8 mouse cellular contexts compared by ENCODE assay signal in genomic region chr5:135877831-135878231, GRCm38 (mm10). TPM values are rescaled to one million over a fixed set of nuclear protein-coding genes. Genes with fewer than 3 reads are reported as not detected.
A peak's percentile ranks its signal among the peaks of the same experiment; 100 is the strongest.
DNase-seq lines count a peak whose midpoint lies in the region; ATAC-seq and TF ChIP-seq lines count a peak whose summit lies in the region.

No protein-coding gene starts in this region.

- no peaks in the 10 kb centered on the region for H3K9me3 ChIP-seq in erythroblast, embryonic 14.5 days (ENCODE audit: control insufficient read depth, low read length)
- no peaks in the 10 kb centered on the region for H3K9me3 ChIP-seq in stomach, postnatal 0 days (ENCODE audit: control insufficient read depth, low read length)

- peak; percentile 68 for DNase-seq in adrenal gland, postnatal 10 days
- DNase-seq in fibroblast of lung, adult 2 months (ENCODE audit: low read depth) = peak; percentile 51
- DNase-seq in heart, postnatal 25 days (ENCODE audit: low spot score) = peak; percentile 52
- DNase-seq in kidney, postnatal 4 days = peak; percentile 61 to 76
- peak; percentile 53 for DNase-seq in stomach, postnatal 0 days (ENCODE audit: low spot score)

- intact Hi-C loops in heart, postnatal 25 days (cut with DNase I) = loop anchor here (5.0 kb wide), 1 partner anchor 184 kb away; no protein-coding TSS in a partner anchor

- peak overlapping the region; percentile 63 for H3K27ac ChIP-seq in stomach, postnatal 0 days (replicated peaks)

- TF ChIP-seq CTCF in stomach, postnatal 0 days (IDR thresholded peaks at IDR 0.05; ENCODE audit: low read depth) = peak; percentile 78

- TF ChIP-seq EP300 in stomach, postnatal 0 days (optimal IDR thresholded peaks at IDR 0.05) = no peak

- H3K4me1 ChIP-seq in erythroblast, embryonic 14.5 days (ENCODE audit: control insufficient read depth) = peaks cover 8% of the 10 kb centered on the region
- H3K4me1 ChIP-seq in stomach, postnatal 0 days (replicated peaks; ENCODE audit: control insufficient read depth, insufficient read depth) = peaks cover 7% of the 10 kb centered on the region; the same call in 1 of the 2 replicates

- WGBS in stomach, postnatal 0 days = 2% methylated on average over 16 of the region's 16 CpGs

- no peaks in the 10 kb centered on the region for H3K36me3 ChIP-seq in erythroblast, embryonic 14.5 days (ENCODE audit: control insufficient read depth)
- H3K36me3 ChIP-seq in stomach, postnatal 0 days (ENCODE audit: control insufficient read depth, insufficient read depth, low read length) = no peaks in the 10 kb centered on the region

- 0 out of 2 replicates have a peak overlapping the region, but pooled peaks have one; percentile 18 for H3K9ac ChIP-seq in stomach, postnatal 0 days (ENCODE audit: low read length)

- ATAC-seq in erythroblast, adult 5-6 weeks (replicated peaks; ENCODE audit: low FRiP score, poor library complexity, severe bottlenecking) = no peak
- ATAC-seq in megakaryocyte-erythroid progenitor cell, adult 5-6 weeks (replicated peaks; ENCODE audit: low FRiP score, low TSS enrichment, poor library complexity, severe bottlenecking) = peak; percentile 79
- ATAC-seq in stomach, postnatal 0 days (ENCODE audit: low FRiP score, low TSS enrichment) = peak; percentile 30; the same call in 1 of the 2 replicates

- peaks cover 7% of the 10 kb centered on the region for H3K27me3 ChIP-seq in erythroblast, embryonic 14.5 days (ENCODE audit: control insufficient read depth)
- no peaks in the 10 kb centered on the region for H3K27me3 ChIP-seq in stomach, postnatal 0 days (ENCODE audit: control insufficient read depth, insufficient read depth, low read length)

- H3K4me2 ChIP-seq in stomach, postnatal 0 days (replicated peaks; ENCODE audit: low read depth) = peak overlapping the region; percentile 57

- H3K4me3 ChIP-seq in erythroblast, embryonic 14.5 days (replicated peaks) = peak overlapping the region; percentile 18
- H3K4me3 ChIP-seq in stomach, postnatal 0 days (ENCODE audit: low read depth, low read length) = peak overlapping the region; percentile 31

RNA-seq across cellular contexts. Expression of gene Hspb1, which starts 9.9 kb away (rescaled TPM):
- 0.08 TPM in 1 of 2 replicates, not detected in the other for polyA plus RNA-seq in erythroblast, embryonic 14.5 days (2012)
- not detected in 2 replicates for total RNA-seq in erythroblast, adult 5-6 weeks (2015; ENCODE audit: low replicate concordance)
- total RNA-seq in erythroblast, adult 5-6 weeks (2017; ENCODE audit: low replicate concordance) = not detected in 2 replicates
- 10 to 100 TPM; 68.2 to 90.0 TPM for total RNA-seq in adrenal gland, postnatal 10 days (2021)
- total RNA-seq in heart, postnatal 25 days (2021) = 100 to 1,000 TPM; 385 to 513 TPM
- total RNA-seq in megakaryocyte-erythroid progenitor cell, adult 5-6 weeks (2014; fragmentation: Nextera tagmentation) = not detected in 2 replicates
- not detected in 2 replicates for total RNA-seq in megakaryocyte-erythroid progenitor cell, adult 5-6 weeks (2017)
- 1,235 and 1,355 TPM in 2 replicates for polyA plus RNA-seq in stomach, postnatal 0 days (2015; fragmentation: Nextera tagmentation; extraction: Ambion mirVana)

RNA-seq across cellular contexts. Expression of gene Ywhag, which starts 56.6 kb away (rescaled TPM):
- 5.0 and 5.6 TPM in 2 replicates for polyA plus RNA-seq in erythroblast, embryonic 14.5 days (2012)
- total RNA-seq in erythroblast, adult 5-6 weeks (2015; ENCODE audit: low replicate concordance) = 14.8 and 40.5 TPM in 2 replicates
- total RNA-seq in erythroblast, adult 5-6 weeks (2017; ENCODE audit: low replicate concordance) = 17.3 and 17.9 TPM in 2 replicates
- 100 to 1,000 TPM; 413 to 414 TPM for total RNA-seq in adrenal gland, postnatal 10 days (2021)
- 100 to 1,000 TPM; 285 to 296 TPM for total RNA-seq in heart, postnatal 25 days (2021)
- 125 and 138 TPM in 2 replicates for total RNA-seq in megakaryocyte-erythroid progenitor cell, adult 5-6 weeks (2014; fragmentation: Nextera tagmentation)
- total RNA-seq in megakaryocyte-erythroid progenitor cell, adult 5-6 weeks (2017) = 88.3 and 92.5 TPM in 2 replicates
- 86.0 and 89.2 TPM in 2 replicates for polyA plus RNA-seq in stomach, postnatal 0 days (2015; fragmentation: Nextera tagmentation; extraction: Ambion mirVana)

Comparison
In these comparisons a context has a peak if more than half of its experiments do, and no peak if none do; other contexts are left out.
1. RNA of gene Hspb1, which starts 9.9 kb away (total RNA-seq): 385 to 513 TPM in heart, postnatal 25 days and 68.2 to 90.0 TPM in adrenal gland, postnatal 10 days; not detected in erythroblast, adult 5-6 weeks and not detected in megakaryocyte-erythroid progenitor cell, adult 5-6 weeks; every median in the first group is over 10 times any median in the second.
2. Peak in every context shown above with its lines, with median percentiles within 50 percentile points of each other: DNase-seq.